Mouse (Mus musculus) lung, embryonic 14.5 days (tissue): ENCODE measurements around the gene Rassf10. TPM values are rescaled to one million over a fixed set of nuclear protein-coding genes. Genes with fewer than 3 reads are reported as not detected.
"Not testable (repeated sequence)": the region's sequence is repeated elsewhere in the genome, so short reads cannot be mapped to it uniquely, and the experiment has no call there.

ENCODE experiments used
- ATAC-seq: fragments of 200-750 bp; cut with Nextera tagmentation; 2 replicates; pipeline ENCODE4 v1.8.0; 2017; ENCODE audit warnings: mild to moderate bottlenecking, moderate TSS enrichment, moderate library complexity; ENCODE audit not compliant: insufficient read depth
- DNase-seq: peaks from one replicate; pipeline ENCODE4 v3.0.0-alpha.2; 2015
- H3K27ac ChIP-seq: fragments of 300-500 bp; sonication (generic); 2 replicates; pipeline ENCODE4 v1.5.1; 2014; ENCODE audit warnings: low read depth, mild to moderate bottlenecking, moderate library complexity
- H3K27me3 ChIP-seq: fragments of 300-500 bp; sonication (generic); 2 replicates; pipeline ENCODE4 v1.6.1; 2014; ENCODE audit warnings: low read length, control low read depth; ENCODE audit not compliant: insufficient read depth
- H3K36me3 ChIP-seq: fragments of 300-500 bp; sonication (generic); 2 replicates; pipeline ENCODE4 v1.6.1; 2014; ENCODE audit warnings: control low read depth; ENCODE audit not compliant: insufficient read depth
- H3K4me1 ChIP-seq: fragments of 300-500 bp; sonication (generic); 2 replicates; pipeline ENCODE4 v1.6.1; 2014; ENCODE audit warnings: antibody characterized with exemption, control low read depth; ENCODE audit not compliant: insufficient read depth
- H3K4me2 ChIP-seq: fragments of 300-500 bp; sonication (generic); 2 replicates; pipeline ENCODE4 v1.6.1; 2014; ENCODE audit warnings: mild to moderate bottlenecking
- H3K4me3 ChIP-seq: fragments of 300-500 bp; sonication (generic); 2 replicates; pipeline ENCODE4 v1.5.1; 2014; ENCODE audit warnings: low read depth, low read length
- H3K9ac ChIP-seq: fragments of 300-500 bp; sonication (generic); 2 replicates; pipeline ENCODE4 v1.6.1; 2014
- H3K9me3 ChIP-seq: fragments of 300-500 bp; sonication (generic); 2 replicates; pipeline ENCODE4 v1.6.1; 2016; ENCODE audit warnings: low read depth, low read length, control low read depth
- CTCF ChIP-seq: IDR thresholded peaks from 2 replicates; pipeline ENCODE4 v1.5.1; 2016; ENCODE audit warnings: antibody characterized with exemption, low read depth
- WGBS: fragments of 180-500 bp; shearing (Covaris S2); extraction: QIAGEN DNeasy Blood & Tissue Kit; methylation state at CpG from one replicate; pipeline ENCODE4 v1.1.7; 2014; 5-methylcytosine and 5-hydroxymethylcytosine counted together
- polyA plus RNA-seq: library from polyadenylated mRNA; unstranded; fragments of >200 nt; fragmentation: Nextera tagmentation; extraction: Ambion mirVana; gene quantifications from 2 replicates; pipeline ENCODE4 v1.2.1, GENCODE M21; 2014

Gene Rassf10
- polyA plus RNA-seq, 1 experiment from 2014 or later: 22.0 TPM

DNA sequence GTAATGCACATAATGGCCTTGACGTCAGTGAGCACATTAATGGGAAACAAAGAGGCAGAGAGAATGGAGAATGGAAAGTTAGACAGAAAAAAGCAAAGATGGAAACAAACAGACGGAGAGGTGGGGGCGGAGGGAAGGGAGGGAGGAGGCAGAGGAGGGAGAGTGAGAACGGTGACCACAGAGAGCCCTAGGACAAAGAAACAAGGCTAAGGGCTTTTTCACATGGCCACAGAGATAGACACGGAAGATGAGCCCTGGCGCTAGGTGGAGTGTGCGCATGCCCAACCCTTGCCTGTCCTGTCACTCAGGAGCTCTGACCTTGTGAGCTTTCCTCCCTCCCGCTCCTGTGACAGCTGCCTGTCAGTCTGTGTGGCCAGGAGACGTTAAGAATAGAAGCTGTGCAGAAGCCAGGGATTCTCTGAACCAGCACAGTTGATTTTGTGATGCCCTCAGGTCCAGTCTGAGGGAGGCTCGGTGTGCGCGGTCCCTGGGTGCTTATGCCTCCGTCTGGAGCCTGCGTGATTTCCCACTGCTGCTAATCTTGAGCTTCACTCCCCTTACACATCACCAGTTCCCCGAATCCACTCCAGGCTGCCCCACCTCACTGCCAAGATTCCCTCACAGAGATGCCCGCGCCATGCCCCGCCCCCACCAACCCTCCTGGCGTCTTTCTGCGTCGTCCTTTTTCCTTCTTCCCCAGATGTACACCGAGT lies 35.3 kb upstream of the Rassf10 start:
- Histone ChIP-seq H3K4me3 (no peak overlapping the region), H3K27me3 (no peaks in the 10 kb centered on the region), H3K4me2 (0 out of 2 replicates have a peak overlapping the region, but pooled peaks have one; percentile 6), H3K9ac (peak overlapping the region; percentile 18), H3K4me1 (no peaks in the 10 kb centered on the region), H3K36me3 (no peaks in the 10 kb centered on the region), H3K9me3 (no peaks in the 10 kb centered on the region), H3K27ac (no peak overlapping the region)
- TF ChIP-seq CTCF: no peak
- ATAC-seq: no peak
- DNase-seq: no peak
- 56% methylated on average over 22 of the region's 22 CpGs for WGBS

DNA sequence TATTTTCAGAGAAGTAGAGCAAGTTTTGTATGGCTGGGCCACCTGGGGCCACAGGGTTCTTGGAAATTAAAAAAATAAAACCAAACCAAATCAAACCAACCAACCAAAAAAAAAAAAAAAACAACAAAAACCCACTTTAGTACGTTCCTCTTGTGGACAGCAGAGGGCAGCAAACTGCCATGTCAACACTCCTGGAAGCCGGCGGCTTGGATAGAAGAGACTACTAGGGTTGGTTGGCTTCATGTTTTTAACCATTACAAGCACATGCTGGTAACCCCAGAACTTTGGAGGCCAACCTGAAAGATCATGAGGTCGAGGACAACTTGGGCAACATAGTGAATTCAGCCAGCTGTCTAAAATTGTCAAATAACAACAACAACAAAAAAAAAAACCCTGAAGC lies 33.9 kb upstream of the Rassf10 start:
- no peak for ATAC-seq
- whole genome bisulfite sequencing: 0% methylated on average over 4 of the region's 4 CpGs
- TF ChIP-seq CTCF: peak; percentile 85

DNA sequence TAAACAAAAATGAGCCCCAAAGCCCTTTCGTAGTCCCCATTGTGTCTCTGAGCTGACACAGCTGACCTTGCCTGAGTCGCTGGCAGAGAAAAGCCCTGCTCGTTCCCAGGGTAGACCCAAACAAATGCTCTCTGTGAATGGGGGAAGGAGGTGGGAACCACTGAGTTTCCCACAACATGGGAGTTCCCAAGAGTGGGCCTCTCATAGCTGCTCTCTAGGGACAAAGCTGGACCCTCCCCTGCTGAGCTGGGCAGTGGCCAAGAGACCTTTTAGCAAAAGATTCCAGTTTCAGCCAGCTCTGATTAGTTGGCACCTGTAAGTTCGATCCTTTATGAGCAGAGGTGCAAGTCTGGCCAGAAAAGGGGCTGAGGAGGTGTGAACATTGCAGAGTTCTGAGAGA lies 31.0 kb upstream of the Rassf10 start:
- no peaks in the 10 kb centered on the region for H3K36me3 ChIP-seq
- H3K9me3 ChIP-seq: no peaks in the 10 kb centered on the region
- H3K4me2 ChIP-seq: no peak overlapping the region
- WGBS: 30% methylated on average over 4 of the region's 4 CpGs
- ATAC-seq: no peak
- DNase-seq: no peak
- peak overlapping the region; percentile 71 for H3K27ac ChIP-seq
- TF ChIP-seq CTCF: no peak
- H3K4me1 ChIP-seq: no peaks in the 10 kb centered on the region
- no peak overlapping the region for H3K9ac ChIP-seq
- no peaks in the 10 kb centered on the region for H3K27me3 ChIP-seq
- no peak overlapping the region for H3K4me3 ChIP-seq

More for the DNA sequence above, 33.9 kb upstream of the Rassf10 start:
- peak; percentile 88 for DNase-seq
- no peaks in the 10 kb centered on the region for H3K9me3 ChIP-seq
- H3K36me3 ChIP-seq: no peaks in the 10 kb centered on the region
- H3K9ac ChIP-seq: no peak overlapping the region
- H3K27ac ChIP-seq: no peak overlapping the region
- no peak overlapping the region for H3K4me2 ChIP-seq
- H3K4me3 ChIP-seq: no peak overlapping the region
- no peaks in the 10 kb centered on the region for H3K27me3 ChIP-seq
- H3K4me1 ChIP-seq: no peaks in the 10 kb centered on the region

DNA sequence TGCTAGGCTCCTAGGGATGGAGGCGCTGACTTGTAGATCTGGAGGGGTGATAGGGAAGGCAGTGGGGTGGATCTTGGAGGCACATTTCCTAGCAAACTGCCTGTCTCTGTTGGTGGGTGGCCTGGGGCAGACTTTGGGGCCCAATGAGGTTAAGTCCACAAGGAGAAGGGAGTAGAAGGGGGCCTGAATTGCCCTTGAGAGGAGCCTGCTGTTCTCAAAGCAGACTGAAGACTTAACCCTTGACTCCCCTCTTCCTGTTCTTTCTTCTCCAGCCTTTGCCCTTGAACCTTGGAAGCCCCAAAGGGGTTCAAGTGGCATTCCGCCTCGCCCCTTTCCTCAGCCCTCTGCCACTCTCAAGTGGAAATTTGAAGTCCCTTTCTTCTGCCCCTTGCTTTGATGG lies 30.1 kb upstream of the Rassf10 start:
- H3K9ac ChIP-seq: no peak overlapping the region
- no peak for TF ChIP-seq CTCF
- no peak overlapping the region for H3K4me3 ChIP-seq
- ATAC-seq (peak; percentile 50; the same call in 1 of the 2 replicates), DNase-seq (peak; percentile 58)
- H3K9me3 ChIP-seq: no peaks in the 10 kb centered on the region
- H3K36me3 ChIP-seq: no peaks in the 10 kb centered on the region
- 42% methylated on average over 3 of the region's 3 CpGs for WGBS
- H3K27me3 ChIP-seq: no peaks in the 10 kb centered on the region
- H3K27ac ChIP-seq: peak overlapping the region; percentile 71; the same call in 1 of the 2 replicates
- no peak overlapping the region for H3K4me2 ChIP-seq
- H3K4me1 ChIP-seq: no peaks in the 10 kb centered on the region

DNA sequence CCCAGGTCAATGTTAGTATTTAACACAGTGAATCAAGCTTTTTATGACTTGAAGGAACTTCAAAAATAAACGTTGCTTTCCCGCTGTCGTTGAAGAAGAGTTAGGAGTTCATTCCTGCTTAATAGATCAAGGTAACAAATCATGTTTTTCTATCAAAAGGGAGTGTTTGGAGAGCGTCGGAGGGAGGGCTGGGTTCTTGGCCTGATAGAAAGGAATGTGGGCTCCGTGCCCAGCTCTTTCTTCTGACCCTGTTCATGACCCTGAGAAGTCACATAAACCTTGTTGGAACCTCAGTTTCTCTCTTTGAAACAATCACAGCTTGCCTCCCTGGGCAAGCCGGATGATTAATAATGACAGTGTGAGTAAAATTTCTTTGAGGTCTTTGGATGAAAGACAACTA lies 23.1 kb upstream of the Rassf10 start:
- ATAC-seq: no peak
- Histone ChIP-seq H3K27ac (no peak overlapping the region), H3K9ac (no peak overlapping the region), H3K4me2 (no peak overlapping the region), H3K9me3 (no peaks in the 10 kb centered on the region), H3K4me3 (no peak overlapping the region), H3K36me3 (no peaks in the 10 kb centered on the region), H3K27me3 (no peaks in the 10 kb centered on the region), H3K4me1 (peaks cover 4% of the 10 kb centered on the region; the same call in 1 of the 2 replicates)
- DNase-seq: peak; percentile 59
- 12% methylated on average over 7 of the region's 7 CpGs for WGBS
- no peak for TF ChIP-seq CTCF

DNA sequence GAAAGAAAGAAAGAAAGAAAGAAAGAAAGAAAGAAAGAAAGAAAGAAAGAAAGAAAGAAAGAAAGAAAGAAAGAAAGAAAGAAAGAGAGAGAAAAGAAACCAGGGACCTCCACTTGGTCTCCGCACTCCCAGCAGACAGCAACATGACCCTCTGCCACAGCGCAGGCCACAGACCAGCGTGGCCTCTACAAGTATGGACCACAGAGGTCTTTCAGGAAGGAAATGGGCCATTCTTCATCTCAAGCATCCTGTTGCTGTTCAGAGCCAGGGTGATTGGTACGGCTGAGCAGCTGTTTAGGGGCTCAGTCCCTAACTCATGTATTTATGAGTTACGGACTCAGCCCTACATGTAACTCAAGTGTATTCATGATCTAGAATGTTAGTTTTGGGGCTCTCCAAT lies 17.9 kb upstream of the Rassf10 start:
- not testable (repeated sequence) for H3K9me3 ChIP-seq, ATAC-seq, H3K36me3 ChIP-seq, H3K4me2 ChIP-seq, DNase-seq, H3K9ac ChIP-seq, H3K27ac ChIP-seq, H3K4me1 ChIP-seq, H3K27me3 ChIP-seq, H3K4me3 ChIP-seq
- 76% methylated on average over 5 of the region's 5 CpGs for WGBS

DNA sequence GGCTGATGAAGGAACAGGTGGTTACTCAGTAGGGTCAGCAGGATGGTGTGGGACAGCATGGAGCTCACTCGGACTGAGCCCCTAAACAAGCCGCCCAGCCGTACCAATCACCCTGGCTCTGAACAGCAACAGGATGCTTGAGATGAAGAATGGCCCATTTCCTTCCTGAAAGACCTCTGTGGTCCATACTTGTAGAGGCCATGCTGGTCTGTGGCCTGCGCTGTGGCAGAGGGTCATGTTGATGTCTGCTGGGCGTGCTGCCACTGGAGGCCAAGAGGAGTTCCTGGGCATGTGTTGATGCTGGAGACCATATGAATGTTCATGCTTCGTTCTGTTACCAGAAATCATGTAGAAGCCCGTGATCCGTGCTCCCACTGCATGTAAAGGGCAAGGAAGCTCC lies 16.7 kb upstream of the Rassf10 start:
- DNase-seq: no peak
- no peaks in the 10 kb centered on the region for H3K27me3 ChIP-seq
- H3K4me2 ChIP-seq: no peak overlapping the region
- no peak overlapping the region for H3K4me3 ChIP-seq
- no peaks in the 10 kb centered on the region for H3K4me1 ChIP-seq
- no peak for ATAC-seq
- no peak overlapping the region for H3K27ac ChIP-seq
- H3K36me3 ChIP-seq: no peaks in the 10 kb centered on the region
- no peak overlapping the region for H3K9ac ChIP-seq
- no peak for TF ChIP-seq CTCF
- H3K9me3 ChIP-seq: no peaks in the 10 kb centered on the region
- 83% methylated on average over 8 of the region's 8 CpGs for WGBS
